Mouse (Mus musculus) kidney, adult 8-10 months (tissue): ENCODE data around the gene Dedd.
"Not testable (repeated sequence)": the region's sequence is repeated elsewhere in the genome, so short reads cannot be mapped to it uniquely, and the experiment has no call there.

Experiments used
- DNase-seq, 2 experiments: peaks; one replicate each; pipeline ENCODE4 v3.0.0; 2022

Dedd gene

GRCm38 (mm10) chr1:171328839-171329432 lies at the start of gene Dedd:
Gene Dedd, plus strand, starts transcription at chr1:171329145.
- peak; percentile 92 to 94 for DNase-seq

GRCm38 (mm10) chr1:171279721-171280120 lies 49.2 kb upstream of the Dedd start:
- DNase-seq = peak in 1 of 2 experiments; percentile 1

- DNase-seq = peak; percentile 56 to 60
Observed at GRCm38 (mm10) chr1:171280250-171280915, 48.6 kb upstream of the Dedd start.

GRCm38 (mm10) chr1:171280916-171281527 lies 47.9 kb upstream of the Dedd start, which contains the start of gene Ppox:
Gene Ppox, minus strand, starts transcription at chr1:171281186.
- peak; percentile 94 to 97 for DNase-seq

GRCm38 (mm10) chr1:171281528-171281923 lies 47.4 kb upstream of the Dedd start:
- peak; percentile 77 to 88 for DNase-seq

- DNase-seq = no peak
Observed at GRCm38 (mm10) chr1:171282086-171282805, 46.7 kb upstream of the Dedd start.

- no peak for DNase-seq
Observed at GRCm38 (mm10) chr1:171283188-171284160, 45.5 kb upstream of the Dedd start.

GRCm38 (mm10) chr1:171284491-171284890 lies 44.5 kb upstream of the Dedd start:
- DNase-seq = no peak

- DNase-seq = no peak
Observed at GRCm38 (mm10) chr1:171285096-171285892, 43.7 kb upstream of the Dedd start.

- no peak for DNase-seq
Observed at GRCm38 (mm10) chr1:171286517-171286916, 42.4 kb upstream of the Dedd start.

GRCm38 (mm10) chr1:171287136-171288081 lies 41.5 kb upstream of the Dedd start, which contains the start of gene Usp21:
Gene Usp21, minus strand, starts transcription at chr1:171287991.
- DNase-seq = peak; percentile 94 to 95

GRCm38 (mm10) chr1:171288328-171288727 lies 40.6 kb upstream of the Dedd start:
- DNase-seq = no peak

GRCm38 (mm10) chr1:171293351-171293750 lies 35.6 kb upstream of the Dedd start:
- no peak for DNase-seq

- no peak for DNase-seq
Observed at GRCm38 (mm10) chr1:171293906-171294297, 35.0 kb upstream of the Dedd start.

- peak; percentile 87 to 88 for DNase-seq
Observed at GRCm38 (mm10) chr1:171294298-171295062, 34.5 kb upstream of the Dedd start, which contains the start of gene Ufc1. Gene Ufc1, minus strand, starts transcription at chr1:171295024.

- peak in 1 of 2 experiments; percentile 11 for DNase-seq
Observed at GRCm38 (mm10) chr1:171295063-171295402, 33.9 kb upstream of the Dedd start.

GRCm38 (mm10) chr1:171298226-171298625 lies 30.7 kb upstream of the Dedd start:
- DNase-seq = no peak

- DNase-seq = not testable (repeated sequence)
Observed at GRCm38 (mm10) chr1:171306157-171306556, 22.8 kb upstream of the Dedd start.

GRCm38 (mm10) chr1:171309321-171309720 lies 19.6 kb upstream of the Dedd start:
- DNase-seq = no peak
